Mouse (Mus musculus): ENCODE data around the gene Dnajc5.

Dnajc5 gene

DNA sequence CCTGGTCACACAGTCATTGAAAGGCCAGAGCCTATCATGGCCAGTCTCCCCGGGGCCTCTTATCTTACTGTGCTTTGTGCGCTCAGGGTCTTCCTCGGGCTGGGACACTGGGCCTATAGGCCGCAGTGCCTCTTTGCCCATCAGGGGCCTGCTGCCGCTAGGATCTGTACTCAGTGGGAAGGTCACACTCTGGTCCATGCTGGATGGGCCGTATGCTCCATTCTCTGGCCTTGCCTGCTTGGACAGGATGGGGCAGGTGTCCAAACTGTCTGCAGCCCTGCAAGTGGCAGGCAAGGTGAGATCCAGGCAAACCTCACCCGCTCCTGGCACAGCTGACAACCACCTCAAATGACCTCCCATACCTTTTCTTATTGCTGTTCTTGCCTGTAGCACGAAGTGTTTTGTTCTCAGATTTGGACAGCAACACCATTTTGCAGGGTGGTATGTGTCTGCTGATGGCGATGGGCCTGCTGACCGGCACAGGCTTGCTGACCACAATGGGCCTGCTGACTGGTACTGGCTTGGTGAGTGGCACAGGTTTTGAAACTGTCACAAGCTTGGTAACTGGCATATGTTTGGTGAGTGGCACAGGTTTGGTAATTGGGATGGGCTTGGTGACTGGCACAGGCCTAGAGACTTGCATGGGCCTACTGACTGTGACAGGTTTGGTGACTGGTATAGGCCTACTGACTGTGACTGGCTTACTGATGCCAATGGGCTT lies 68.9 kb downstream of the Dnajc5 start:
- no peak for DNase-seq (ENCODE audit: low spot score in 2 of 2)

DNA sequence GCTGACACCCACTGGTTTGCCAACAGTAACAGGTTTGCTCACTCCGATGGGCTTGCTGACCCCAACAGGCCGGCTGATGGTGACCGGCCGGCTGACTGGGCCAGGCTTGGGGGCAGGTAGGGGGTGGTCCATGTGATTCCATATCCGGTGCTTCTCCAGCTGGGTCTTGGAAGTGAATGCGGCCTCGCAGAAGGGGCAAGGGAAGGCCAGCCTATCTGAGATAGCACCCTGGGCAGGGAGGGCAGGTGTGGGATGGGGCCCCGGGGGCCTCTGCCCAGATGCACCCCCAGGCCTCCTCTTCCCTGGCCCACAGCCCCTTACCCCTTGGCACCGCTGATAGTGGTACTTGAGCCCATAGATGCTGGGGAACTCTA lies 69.4 kb downstream of the Dnajc5 start:
- no peak for DNase-seq (ENCODE audit: low spot score in 2 of 2)

DNA sequence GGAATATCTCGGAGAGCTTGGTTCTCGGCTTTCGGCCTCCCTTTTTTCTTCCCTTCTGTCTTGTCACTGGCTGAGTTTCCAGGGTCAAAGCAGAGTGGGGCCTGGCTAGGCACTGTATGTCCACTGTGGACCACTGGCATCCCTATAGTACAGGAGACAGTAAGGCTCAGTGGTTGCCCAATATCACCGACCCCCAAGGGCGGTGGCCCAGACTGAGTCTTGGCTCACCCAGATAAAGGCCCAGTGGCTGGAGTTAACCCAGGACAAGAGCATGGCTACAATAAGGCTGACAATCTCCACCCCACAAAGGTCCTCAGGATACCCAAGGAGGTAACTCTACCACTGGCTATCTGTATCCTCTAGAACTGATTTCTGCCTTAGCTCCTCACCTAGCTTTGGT lies 70.2 kb downstream of the Dnajc5 start:
- no peak for DNase-seq (ENCODE audit: low spot score in 2 of 2)

DNA sequence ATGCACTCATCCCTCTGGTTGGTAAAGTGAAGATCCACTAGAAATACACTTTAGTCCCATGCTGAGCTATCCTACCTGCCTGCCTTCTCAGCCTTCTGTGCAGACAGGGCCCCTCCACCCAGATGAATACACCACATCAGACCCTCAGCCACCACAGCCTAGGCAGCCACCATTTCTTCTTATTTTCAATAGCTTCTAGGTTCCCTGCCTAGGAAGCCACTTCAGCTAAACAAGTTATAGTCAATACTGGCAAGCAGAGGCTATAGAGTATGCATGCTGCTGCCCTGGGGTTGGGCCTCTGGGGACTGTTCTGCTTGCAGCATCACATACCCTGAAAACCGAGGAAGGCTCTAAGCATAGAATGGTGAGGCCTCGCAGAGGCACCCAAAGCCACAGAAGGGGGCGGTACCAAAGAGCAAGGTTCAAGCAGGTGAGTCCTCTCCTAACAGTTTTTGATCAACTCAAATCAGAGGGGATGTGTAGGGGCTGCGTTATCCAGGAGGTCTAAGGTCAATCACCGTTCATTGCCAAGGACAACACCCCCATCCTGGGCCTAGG lies 71.3 kb downstream of the Dnajc5 start, which contains the start of gene Prpf6:
Prpf6 (plus strand) TSS at position 341 of the 558 bp plus-strand sequence.
- no peak for DNase-seq (ENCODE audit: low spot score in 2 of 2)

DNA sequence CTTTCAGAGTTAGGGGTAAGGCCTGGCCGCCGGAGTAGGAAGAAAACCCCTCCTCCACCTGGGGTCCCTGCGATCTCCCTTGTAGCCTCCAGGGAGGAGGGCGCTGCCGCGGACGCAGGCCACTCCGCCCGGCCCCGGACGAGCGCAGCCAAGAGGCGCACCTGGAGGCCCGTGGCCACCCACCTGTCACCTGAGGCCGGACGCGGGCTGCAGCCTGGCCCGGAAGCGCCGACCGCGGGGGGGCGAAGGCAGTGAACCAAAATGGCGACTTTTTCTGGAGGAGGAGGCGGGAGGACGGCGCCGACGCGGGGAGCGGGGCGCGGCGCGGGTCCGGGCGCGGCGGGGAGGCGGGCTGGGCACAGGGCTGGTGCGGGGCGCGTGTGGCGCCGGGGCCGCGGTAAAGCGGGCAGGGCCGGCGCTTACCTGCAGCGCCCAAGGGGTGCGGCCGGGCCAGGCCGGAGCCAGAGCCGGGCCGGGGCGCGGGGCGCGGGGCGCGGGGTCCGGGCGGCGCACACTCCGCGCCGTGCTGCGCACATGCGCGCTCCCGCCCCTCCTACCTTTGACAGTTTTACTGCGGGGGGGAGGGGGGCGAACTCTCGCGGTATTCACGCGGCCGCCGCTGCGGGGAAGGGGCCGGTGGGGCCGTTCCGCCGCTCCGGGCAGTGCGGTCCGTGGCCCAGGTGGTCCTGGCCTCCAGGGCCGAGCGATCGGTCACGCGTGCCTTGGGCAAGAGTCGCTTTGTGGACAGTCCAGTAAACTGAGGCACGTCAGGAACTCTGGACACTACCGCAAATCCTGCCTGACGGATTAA lies 72.2 kb downstream of the Dnajc5 start, which contains the start of gene Zfp512b:
Zfp512b (minus strand) TSS at position 573 of the 811 bp plus-strand sequence.
- peak in 1 of 2 experiments; percentile 78 for DNase-seq (ENCODE audit: low spot score in 2 of 2)

DNA sequence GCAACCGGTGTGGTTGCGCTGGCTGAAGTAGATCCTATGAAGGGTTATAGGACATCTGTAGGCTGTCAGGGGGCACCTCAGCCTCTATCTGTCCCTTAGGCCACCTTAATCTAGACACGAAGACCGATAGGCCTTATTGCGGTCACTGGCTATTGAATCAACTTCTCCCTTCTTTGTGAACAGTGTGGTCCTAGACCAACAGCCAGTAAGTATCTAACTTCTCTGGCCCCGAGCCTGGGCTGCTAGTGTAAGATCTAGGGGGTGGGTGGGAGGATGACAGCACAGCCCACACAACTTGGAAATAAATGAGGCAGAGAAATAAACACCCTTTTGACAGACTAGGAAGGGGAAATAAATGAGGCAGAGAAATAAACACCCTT lies 72.7 kb downstream of the Dnajc5 start:
- no peak for DNase-seq (ENCODE audit: low spot score in 2 of 2)

DNA sequence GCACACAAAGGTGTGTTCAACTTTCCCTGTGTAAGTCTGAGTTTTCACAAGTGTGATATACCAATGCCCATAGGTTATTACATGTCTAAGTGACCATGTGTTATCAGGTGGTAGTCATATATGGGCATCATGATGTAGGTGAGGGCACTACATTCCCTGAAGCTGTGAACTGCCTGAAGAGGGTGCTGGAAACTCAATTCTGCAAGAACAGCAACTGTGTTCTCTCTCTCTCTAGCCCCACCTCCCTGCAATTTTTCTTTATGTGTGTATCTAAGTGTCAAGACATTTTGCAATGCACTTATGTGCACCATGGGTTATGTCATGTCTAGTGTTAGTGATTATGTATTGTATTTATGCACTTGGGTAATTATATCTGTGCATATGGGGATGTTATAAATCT lies 73.7 kb downstream of the Dnajc5 start:
- no peak for DNase-seq (ENCODE audit: low spot score in 2 of 2)

GRCm38 (mm10) chr2:181594946-181595696 lies 74.8 kb downstream of the Dnajc5 start:
- DNase-seq (ENCODE audit: low spot score in 2 of 2), result no peak

DNA sequence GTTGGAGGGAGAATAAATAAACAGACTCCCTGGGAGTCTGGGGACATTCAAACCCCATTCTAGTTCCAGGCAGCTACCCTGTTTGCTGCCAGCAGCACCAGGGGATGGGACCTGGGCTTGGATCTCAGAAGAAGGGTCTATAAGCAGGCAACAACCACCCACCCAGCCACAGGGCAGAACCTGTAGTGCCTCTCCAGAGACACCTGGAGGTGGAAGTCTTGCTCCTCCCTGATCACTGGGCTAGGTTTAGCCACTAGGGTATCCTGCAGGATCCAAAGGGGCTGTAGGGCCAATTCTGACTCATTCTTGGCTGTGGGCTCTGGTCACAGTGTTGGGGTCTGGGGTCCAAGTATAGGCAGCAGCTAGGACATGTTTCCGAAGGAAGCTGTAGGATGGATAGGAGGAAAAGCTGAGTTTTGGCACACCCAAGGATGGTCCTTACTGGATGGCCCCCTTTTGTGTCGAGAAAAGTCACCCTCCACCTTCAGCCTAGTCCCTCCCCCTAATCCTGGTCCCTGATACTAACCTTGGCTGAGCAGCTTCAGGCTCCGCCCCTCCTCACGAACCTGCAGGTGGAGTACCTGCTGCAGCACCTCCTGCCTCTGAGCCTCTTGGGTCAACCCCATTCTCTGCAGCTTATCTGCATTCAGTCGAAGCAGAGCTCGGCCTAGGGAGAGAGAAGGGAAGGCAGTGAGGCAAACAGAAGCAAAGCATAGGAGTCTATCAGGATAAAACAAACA lies 76.1 kb downstream of the Dnajc5 start:
- no peak for DNase-seq (ENCODE audit: low spot score in 2 of 2)

DNA sequence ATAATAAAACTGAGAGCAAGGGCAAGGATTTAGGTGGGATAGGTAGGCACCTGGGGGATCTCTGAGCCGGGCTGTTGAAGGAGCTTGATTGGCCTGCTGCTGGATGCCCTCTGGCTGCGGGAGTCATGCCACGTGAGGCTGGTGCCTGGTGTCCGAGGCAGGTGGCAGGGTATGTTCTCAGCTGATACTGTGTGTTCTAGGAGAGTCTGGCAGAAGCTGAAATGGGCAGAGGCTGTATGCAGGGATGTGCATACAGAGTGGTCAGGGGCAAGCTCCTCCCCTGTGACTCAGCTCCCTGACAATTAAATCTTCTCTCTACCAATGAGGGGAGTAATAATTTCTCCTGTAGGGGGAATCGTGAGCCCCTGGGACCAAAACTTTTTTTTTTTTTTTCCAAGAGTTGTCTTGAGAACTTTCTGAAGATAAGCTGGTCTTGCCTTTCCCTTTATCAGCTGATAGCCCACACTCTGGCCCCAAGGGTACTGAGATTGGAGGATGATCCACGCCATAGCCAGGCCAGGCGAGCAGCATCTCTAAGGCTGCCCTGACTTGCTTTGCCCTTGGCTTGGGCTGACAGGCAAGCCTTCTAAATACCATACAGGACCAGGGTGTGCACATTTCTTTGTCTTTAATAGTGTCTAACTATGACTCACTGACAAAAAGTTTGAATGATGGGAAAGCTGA lies 77.2 kb downstream of the Dnajc5 start:
- DNase-seq (ENCODE audit: low spot score in 2 of 2), result no peak

DNA sequence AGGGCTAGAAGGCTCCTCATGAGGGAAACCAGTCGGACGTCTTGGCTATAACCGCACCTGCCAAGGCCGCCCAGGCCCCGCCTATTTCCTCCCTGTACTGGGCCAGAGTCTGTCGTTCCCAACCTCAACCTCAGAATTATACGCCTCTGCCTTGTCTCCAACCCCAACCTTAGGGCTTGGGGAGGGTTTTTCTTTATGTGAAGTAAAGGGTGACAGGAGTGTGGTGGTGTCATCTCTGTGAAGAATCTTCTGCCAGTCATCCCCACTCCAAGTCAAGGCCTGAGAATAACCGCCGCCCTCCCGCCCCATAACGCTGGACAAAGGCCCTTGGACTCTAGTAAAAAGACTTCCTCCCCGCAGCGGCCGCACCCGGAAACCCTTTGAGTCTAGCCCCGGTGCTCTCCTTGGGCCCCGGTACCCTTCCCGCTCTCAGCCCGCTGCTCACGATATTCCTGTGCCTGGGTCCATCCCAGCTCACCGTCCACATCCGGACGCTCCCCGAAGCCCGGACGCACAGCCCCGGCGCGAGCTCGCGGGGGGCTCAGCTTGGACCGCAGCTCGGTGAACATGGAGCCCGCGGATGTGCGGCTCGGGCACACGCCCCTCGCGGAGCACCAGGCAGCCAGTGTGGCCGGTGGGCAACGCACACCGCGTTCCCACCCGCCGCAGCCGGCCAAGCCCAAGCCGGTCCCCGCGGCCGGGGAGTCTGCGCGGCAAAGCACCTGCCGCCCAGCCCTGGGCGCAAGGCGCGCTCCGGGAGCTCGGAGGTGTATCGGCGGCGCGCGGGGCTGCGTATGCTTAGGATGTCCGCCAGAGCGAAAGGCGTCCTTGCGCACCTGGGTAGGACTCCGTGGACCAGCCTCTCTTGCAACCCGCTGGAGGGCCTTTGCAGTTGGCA lies 78.4 kb downstream of the Dnajc5 start, which contains the start of gene Samd10:
Samd10 (minus strand) TSS at position 759 of the 898 bp plus-strand sequence.
- DNase-seq (ENCODE audit: low spot score in 2 of 2), result peak in 1 of 2 experiments; percentile 59

DNA sequence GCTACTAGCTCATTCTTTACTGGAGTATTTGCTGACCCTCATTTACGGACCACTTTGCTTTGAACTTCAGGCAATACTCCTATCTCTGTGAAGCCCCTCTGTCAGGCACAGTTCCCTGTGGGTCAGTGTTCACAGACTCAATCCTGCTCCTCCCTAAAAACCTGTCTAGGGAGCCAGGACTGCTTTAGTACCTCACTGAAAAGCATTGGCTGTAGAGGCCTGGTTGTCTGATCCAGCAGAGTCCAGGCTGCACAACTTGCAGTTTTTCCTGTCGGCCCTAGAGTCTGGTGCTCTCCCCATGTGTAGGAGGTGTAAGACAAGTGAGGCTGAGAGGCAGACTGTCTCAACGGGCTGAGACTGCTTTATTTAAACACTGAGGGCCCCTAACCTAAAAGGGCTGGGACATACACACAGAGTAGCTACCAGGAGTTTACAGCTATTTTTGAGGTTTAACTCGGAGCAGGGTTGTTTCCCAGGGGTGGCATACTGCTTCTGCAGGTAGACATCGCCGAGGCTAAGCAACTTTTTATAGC lies 80.0 kb downstream of the Dnajc5 start:
- DNase-seq (ENCODE audit: low spot score in 2 of 2), result no peak

GRCm38 (mm10) chr2:181600828-181601750 lies 80.8 kb downstream of the Dnajc5 start:
- DNase-seq (ENCODE audit: low spot score in 2 of 2), result peak; percentile 91 to 95

- no peak for DNase-seq (ENCODE audit: low spot score in 2 of 2)
Observed at GRCm38 (mm10) chr2:181601751-181602145, 81.5 kb downstream of the Dnajc5 start.

- no peak for DNase-seq (ENCODE audit: low spot score in 2 of 2)
Observed at GRCm38 (mm10) chr2:181602367-181602766, 82.1 kb downstream of the Dnajc5 start.
